Mouse (Mus musculus) mammary gland, adult 2 months (tissue): ENCODE measurements around the gene Prps2. TPM values are rescaled to one million over a fixed set of nuclear protein-coding genes. Genes with fewer than 3 reads are reported as not detected.

Experiments
- polyA plus RNA-seq: library from polyadenylated mRNA; depleted of rRNA; stranded (reverse); fragments of >200 nt; gene quantifications from 2 replicates; pipeline ENCODE4 v1.2.3, GENCODE M21; 2012; ENCODE audit warnings: low replicate concordance; rRNA removed

Prps2 gene
- polyA plus RNA-seq: 10.1 and 17.3 TPM in 2 replicates

GRCm38 (mm10) chrX:167382047-167382853, at the start of gene Prps2:
Prps2 (minus strand) TSS chrX:167382749.

GRCm38 (mm10) chrX:167330399-167330798, 52.1 kb downstream of the Prps2 start, which contains the start of gene Tlr7:
Tlr7 (minus strand) TSS chrX:167330558.

Other genes with a start within 250 kb of the Prps2 start
- 261 and 445 TPM in 2 replicates for gene Tmsb4x, start 173.4 kb downstream of the Prps2 start, polyA plus RNA-seq
- gene Tlr8, start 118.4 kb downstream of the Prps2 start, polyA plus RNA-seq: 1.2 and 4.3 TPM in 2 replicates
- 1.8 and 3.1 TPM in 2 replicates for gene Tlr7, start 52.2 kb downstream of the Prps2 start, polyA plus RNA-seq